20 mouse cellular contexts compared by ENCODE assay signal in the genomic region with DNA sequence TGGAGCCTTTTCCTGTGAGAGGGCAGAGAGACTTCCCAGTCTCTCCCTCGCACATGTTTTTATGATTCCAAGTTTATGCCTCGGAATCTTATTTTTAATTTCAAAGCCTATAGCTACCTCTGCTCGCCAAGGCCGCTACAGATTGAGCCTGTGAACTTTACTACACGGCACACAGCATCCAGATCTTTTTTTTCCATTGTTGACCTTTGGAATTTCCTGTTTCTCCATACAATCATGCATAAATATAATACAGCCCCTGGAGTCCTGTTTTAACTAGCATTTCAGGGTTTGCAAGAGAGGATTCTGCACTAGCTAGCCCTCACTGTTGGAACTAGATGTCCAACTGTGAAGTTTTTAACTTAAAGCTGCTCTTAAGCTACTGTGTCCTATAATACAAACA. TPM values are rescaled to one million over a fixed set of nuclear protein-coding genes. Genes with fewer than 3 reads are reported as not detected.
DNase-seq lines count a peak whose midpoint lies in the region; ATAC-seq and TF ChIP-seq lines count a peak whose summit lies in the region.
"Had no signal": no experiment of that assay in that cellular context is flagged by ENCODE, and none has a peak within 500 bp of the region (broad histone marks: within the 10 kb centered on the region; RNA-seq: fewer than 3 reads in every experiment).

No protein-coding gene starts in this region.

- no peak overlapping the region for H3K4me2 ChIP-seq in heart, postnatal 0 days (ENCODE audit: low read depth, low read length)
- H3K4me2 ChIP-seq in lung, embryonic 14.5 days, result no peak overlapping the region
- peak overlapping the region; percentile 25; the same call in 1 of the 2 replicates for H3K4me2 ChIP-seq in intestine, embryonic 15.5 days (replicated peaks)
- H3K4me2 ChIP-seq: forebrain, embryonic 13.5 days; hindbrain, embryonic 14.5 days; liver, embryonic 13.5 days; midbrain, embryonic 15.5 days had no signal

- no peak overlapping the region for H3K4me3 ChIP-seq in heart, postnatal 0 days (ENCODE audit: low read depth, low read length)
- H3K4me3 ChIP-seq in lung, embryonic 14.5 days (ENCODE audit: low read depth, low read length), result no peak overlapping the region
- H3K4me3 ChIP-seq in intestine, embryonic 15.5 days (replicated peaks), result no peak overlapping the region
- H3K4me3 ChIP-seq in small intestine, adult 2 months (ENCODE audit: low read depth, low read length), result no peak overlapping the region
- H3K4me3 ChIP-seq: erythroblast, embryonic 14.5 days; forebrain, embryonic 13.5 days; liver, embryonic 13.5 days; midbrain, embryonic 15.5 days; myocyte had no signal

- 53% methylated on average over 5 of the region's 5 CpGs for WGBS in heart, postnatal 0 days
- WGBS in lung, embryonic 14.5 days, result 39% methylated on average over 5 of the region's 5 CpGs
- WGBS in intestine, embryonic 15.5 days, result 28% methylated on average over 5 of the region's 5 CpGs
- 13% methylated on average over 5 of the region's 5 CpGs for WGBS in small intestine, adult 2 months

- no peaks in the 10 kb centered on the region for H3K4me1 ChIP-seq in heart, postnatal 0 days (ENCODE audit: control insufficient read depth, insufficient read depth)
- peaks cover 18% of the 10 kb centered on the region for H3K4me1 ChIP-seq in lung, embryonic 14.5 days (ENCODE audit: insufficient read depth)
- H3K4me1 ChIP-seq in intestine, embryonic 15.5 days (replicated peaks), result peaks cover 8% of the 10 kb centered on the region; the same call in 1 of the 2 replicates
- peaks cover 5% of the 10 kb centered on the region; the same call in 1 of the 2 replicates for H3K4me1 ChIP-seq in small intestine, adult 2 months (ENCODE audit: control insufficient read depth, insufficient read depth, insufficient read length, low read length)
- H3K4me1 ChIP-seq: forebrain, embryonic 13.5 days; liver, embryonic 13.5 days; midbrain, embryonic 15.5 days had no signal

- no peak for ATAC-seq in heart, postnatal 0 days (ENCODE audit: insufficient read depth, low read depth)
- ATAC-seq in lung, embryonic 14.5 days (ENCODE audit: insufficient read depth), result no peak
- peak; percentile 67 for ATAC-seq in intestine, embryonic 15.5 days
- ATAC-seq: forebrain, embryonic 13.5 days; midbrain, embryonic 15.5 days had no signal

- H3K27ac ChIP-seq in heart, postnatal 0 days (ENCODE audit: low read depth), result peak overlapping the region; percentile 14; the same call in 1 of the 2 replicates
- peak overlapping the region; percentile 54; the same call in 1 of the 2 replicates for H3K27ac ChIP-seq in lung, embryonic 14.5 days (ENCODE audit: low read depth)
- peak overlapping the region; percentile 67 for H3K27ac ChIP-seq in intestine, embryonic 15.5 days
- peak overlapping the region; percentile 73 for H3K27ac ChIP-seq in small intestine, adult 2 months (ENCODE audit: insufficient read depth, low read depth, low read length)
- H3K27ac ChIP-seq: forebrain, embryonic 13.5 days; hindbrain, embryonic 14.5 days; liver, embryonic 13.5 days; midbrain, embryonic 15.5 days had no signal

- TF ChIP-seq POLR2A in small intestine, adult 2 months (IDR thresholded peaks at IDR 0.05; ENCODE audit: low read depth, low read length), result no peak

- no peak overlapping the region for H3K9ac ChIP-seq in heart, postnatal 0 days (replicated peaks; ENCODE audit: low read depth, low read length)
- no peak overlapping the region for H3K9ac ChIP-seq in lung, embryonic 14.5 days
- H3K9ac ChIP-seq in intestine, embryonic 15.5 days, result no peak overlapping the region
- H3K9ac ChIP-seq: forebrain, embryonic 13.5 days; hindbrain, embryonic 14.5 days; liver, embryonic 13.5 days; midbrain, embryonic 15.5 days had no signal

- H3K9me3 ChIP-seq in heart, postnatal 0 days (replicated peaks; ENCODE audit: control insufficient read depth, low read length), result no peaks in the 10 kb centered on the region
- H3K9me3 ChIP-seq in lung, embryonic 14.5 days (ENCODE audit: low read depth, low read length), result no peaks in the 10 kb centered on the region
- H3K9me3 ChIP-seq in intestine, embryonic 15.5 days, result no peaks in the 10 kb centered on the region
- H3K9me3 ChIP-seq: forebrain, embryonic 13.5 days; liver, embryonic 13.5 days; midbrain, embryonic 15.5 days had no signal

- no peak for TF ChIP-seq EP300 in heart, postnatal 0 days (IDR thresholded peaks at IDR 0.05; ENCODE audit: low read depth)

- TF ChIP-seq CTCF in heart, postnatal 0 days (IDR thresholded peaks at IDR 0.05; ENCODE audit: low read depth), result no peak
- TF ChIP-seq CTCF in lung, embryonic 14.5 days (IDR thresholded peaks at IDR 0.05; ENCODE audit: low read depth), result no peak
- no peak for TF ChIP-seq CTCF in small intestine, adult 2 months (IDR thresholded peaks at IDR 0.05; ENCODE audit: extremely low read depth, insufficient read length, insufficient replicate concordance, low read depth, low read length)

- no peak for DNase-seq in heart, postnatal 0 days (ENCODE audit: low spot score)
- no peak for DNase-seq in heart, adult 9 months (ENCODE audit: low spot score in 2 of 2)
- peak; percentile 36 for DNase-seq in lung, embryonic 14.5 days
- DNase-seq in lung, postnatal 10 days, result no peak
- no peak for DNase-seq in liver
- no peak for DNase-seq in testis, postnatal 10 days (ENCODE audit: low spot score)
- DNase-seq: B cell, adult 2 months; cerebellum, adult 2 months; cerebellum, postnatal 36 days; gastrocnemius, postnatal 36 days; kidney, adult 2 months; liver, embryonic 13.5 days; thymus, postnatal 14 days had no signal

- no peaks in the 10 kb centered on the region for H3K36me3 ChIP-seq in heart, postnatal 0 days (replicated peaks; ENCODE audit: control insufficient read depth, insufficient read depth, low read length)
- no peaks in the 10 kb centered on the region for H3K36me3 ChIP-seq in lung, embryonic 14.5 days (ENCODE audit: insufficient read depth)
- no peaks in the 10 kb centered on the region for H3K36me3 ChIP-seq in intestine, embryonic 15.5 days
- no peaks in the 10 kb centered on the region for H3K36me3 ChIP-seq in small intestine, adult 2 months (ENCODE audit: control insufficient read depth, insufficient read depth, low read length)
- H3K36me3 ChIP-seq: liver, embryonic 13.5 days; midbrain, embryonic 15.5 days had no signal

- no peaks in the 10 kb centered on the region for H3K27me3 ChIP-seq in heart, postnatal 0 days (ENCODE audit: control insufficient read depth, insufficient read depth, low read length)
- no peaks in the 10 kb centered on the region for H3K27me3 ChIP-seq in lung, embryonic 14.5 days (ENCODE audit: insufficient read depth, low read length)
- H3K27me3 ChIP-seq in intestine, embryonic 15.5 days (replicated peaks), result no peaks in the 10 kb centered on the region
- H3K27me3 ChIP-seq in small intestine, adult 2 months (ENCODE audit: control insufficient read depth, insufficient read depth, low read length), result no peaks in the 10 kb centered on the region
- H3K27me3 ChIP-seq: forebrain, embryonic 13.5 days; liver, embryonic 13.5 days; midbrain, embryonic 15.5 days had no signal

RNA-seq across cellular contexts. Expression of gene Ddx10, which starts 24.4 kb away (rescaled TPM):
- 2.4 and 4.8 TPM in 2 replicates for total RNA-seq in heart, postnatal 0 days (2014; rRNA removed; ENCODE audit: low replicate concordance)
- 10.8 and 11.9 TPM in 2 replicates for polyA plus RNA-seq in heart, postnatal 0 days (2015; fragmentation: Nextera tagmentation; extraction: Ambion mirVana)
- 29.4 and 30.8 TPM in 2 replicates for polyA plus RNA-seq in lung, embryonic 14.5 days (2014; fragmentation: Nextera tagmentation; extraction: Ambion mirVana)
- 24.4 and 29.7 TPM in 2 replicates for polyA plus RNA-seq in intestine, embryonic 15.5 days (2015; fragmentation: Nextera tagmentation; extraction: Ambion mirVana)
- polyA plus RNA-seq in small intestine, adult 2 months (2012; rRNA removed), result 0.15 and 0.39 TPM in 2 replicates

RNA-seq across cellular contexts. Expression of gene Exph5, which starts 29.3 kb away (rescaled TPM):
- total RNA-seq in heart, postnatal 0 days (2014; rRNA removed; ENCODE audit: low replicate concordance), result 0.27 and 0.57 TPM in 2 replicates
- 0.07 and 0.11 TPM in 2 replicates for polyA plus RNA-seq in heart, postnatal 0 days (2015; fragmentation: Nextera tagmentation; extraction: Ambion mirVana)
- 5.0 and 5.6 TPM in 2 replicates for polyA plus RNA-seq in lung, embryonic 14.5 days (2014; fragmentation: Nextera tagmentation; extraction: Ambion mirVana)
- polyA plus RNA-seq in intestine, embryonic 15.5 days (2015; fragmentation: Nextera tagmentation; extraction: Ambion mirVana), result 3.6 and 3.9 TPM in 2 replicates
- polyA plus RNA-seq in small intestine, adult 2 months (2012; rRNA removed), result 1.3 and 2.6 TPM in 2 replicates
- polyA plus RNA-seq: erythroblast, embryonic 14.5 days; forebrain, embryonic 13.5 days; myocyte had no signal

Comparison
In these comparisons a context has a peak if more than half of its experiments do, and no peak if none do; other contexts are left out.
1. H3K27ac ChIP-seq: peak in every context shown above with its lines; median percentile 73 in small intestine, adult 2 months; 67 in intestine, embryonic 15.5 days; 54 in lung, embryonic 14.5 days; 14 in heart, postnatal 0 days.